Mouse (Mus musculus): ENCODE results near the gene Tbccd1. TPM values are rescaled to one million over a fixed set of nuclear protein-coding genes. Genes with fewer than 3 reads are reported as not detected.

The Tbccd1 gene
- 1 to 10 TPM; 7.3 to 8.4 (median 7.9) TPM for total RNA-seq (2022)

GRCm38 (mm10) chr16:22857431-22858113 lies at the start of gene Tbccd1, which contains the start of gene Dnajb11:
Gene Tbccd1 (minus strand): TSS chr16:22857669.
Gene Dnajb11 (plus strand): TSS chr16:22857845.
- peak; percentile 97 to 98 for DNase-seq (ENCODE audit: low spot score in 2 of 2)

GRCm38 (mm10) chr16:22901326-22901725 lies 43.9 kb upstream of the Tbccd1 start:
- no peak for DNase-seq (ENCODE audit: low spot score in 2 of 2)

- no peak for DNase-seq (ENCODE audit: low spot score in 2 of 2)
These were observed 42.5 kb upstream of the Tbccd1 start for GRCm38 (mm10) chr16:22899866-22900570.

DNA sequence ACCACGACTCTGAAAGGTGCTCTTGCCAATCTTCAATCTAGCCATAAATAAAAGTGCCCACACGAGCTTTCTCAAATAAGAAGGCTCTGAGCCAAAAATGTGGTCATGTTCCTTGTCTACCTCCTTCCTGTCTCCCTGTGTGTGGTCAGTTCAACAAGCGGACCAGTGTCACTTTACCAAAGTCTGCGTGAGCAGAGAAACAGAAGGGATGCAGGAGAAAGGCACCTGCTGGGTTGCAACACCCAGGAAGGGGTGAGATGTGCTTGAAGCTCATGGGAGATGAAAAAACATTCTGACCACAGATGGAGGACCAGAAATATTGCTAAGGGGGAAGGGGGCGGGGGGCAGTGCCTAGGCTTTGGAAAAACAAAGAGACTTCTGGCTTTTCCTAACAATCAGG lies 41.9 kb upstream of the Tbccd1 start:
- DNase-seq (ENCODE audit: low spot score in 2 of 2) = no peak

GRCm38 (mm10) chr16:22896618-22897017 lies 39.1 kb upstream of the Tbccd1 start:
- no peak for DNase-seq (ENCODE audit: low spot score in 2 of 2)

DNA sequence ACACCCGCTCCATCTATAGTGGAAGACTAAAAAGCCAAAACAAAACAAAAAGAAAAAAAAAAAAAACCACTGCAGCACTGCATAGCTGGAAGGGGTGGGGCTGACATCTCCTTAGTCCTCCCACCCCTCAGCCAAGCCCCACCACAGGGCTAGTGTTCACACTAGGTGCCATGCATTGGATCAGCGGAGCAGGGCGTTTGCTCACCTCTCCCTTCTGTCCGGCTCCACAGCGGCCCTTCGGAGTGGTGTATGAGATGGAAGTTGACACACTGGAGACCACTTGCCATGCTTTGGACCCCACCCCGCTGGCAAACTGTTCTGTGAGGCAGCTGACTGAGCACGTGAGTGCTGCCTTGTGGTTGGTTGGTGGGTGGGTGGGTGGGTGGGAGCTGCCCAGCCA lies 36.6 kb upstream of the Tbccd1 start:
- no peak for DNase-seq (ENCODE audit: low spot score in 2 of 2)

- DNase-seq (ENCODE audit: low spot score in 2 of 2) = no peak
These were observed 34.3 kb upstream of the Tbccd1 start for GRCm38 (mm10) chr16:22891733-22892154.

DNA sequence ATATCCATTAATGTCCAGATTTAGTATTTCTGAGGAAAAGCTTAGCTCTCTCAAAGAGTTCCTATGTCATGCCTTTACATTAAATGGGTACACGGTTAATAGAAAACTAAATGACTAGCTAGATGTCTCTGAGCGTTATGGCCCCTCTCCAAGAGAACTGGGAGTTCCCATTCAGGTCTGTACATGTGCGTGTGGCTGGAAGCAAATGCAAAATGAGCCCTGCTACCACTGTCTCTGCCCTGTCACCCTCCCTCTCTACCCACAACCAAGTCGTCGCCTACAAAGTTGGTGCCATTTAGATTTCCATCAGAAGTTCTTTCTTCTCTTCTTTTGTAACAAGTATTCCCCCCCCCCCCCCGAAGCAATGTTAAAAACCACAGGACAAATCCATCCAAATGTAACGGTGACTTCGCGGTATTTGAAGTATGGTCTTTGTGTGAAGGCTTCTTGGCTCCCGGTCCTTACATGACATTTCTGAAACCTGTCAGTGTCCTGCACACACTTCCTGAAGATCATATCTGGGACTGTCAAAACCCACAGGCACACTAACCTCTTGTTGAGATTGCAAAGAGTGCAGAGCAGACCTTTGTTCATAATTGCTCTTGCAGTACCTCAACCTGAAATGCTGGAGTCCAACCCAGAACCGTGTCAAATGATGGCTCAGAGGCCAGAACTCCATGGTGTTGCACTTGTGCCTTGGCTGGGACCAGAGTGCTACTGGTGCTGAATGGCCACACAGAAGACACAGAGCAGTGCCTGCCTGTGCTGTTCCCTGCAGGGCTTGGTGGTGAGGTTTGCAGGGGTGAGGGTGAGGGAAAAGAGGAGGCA lies 33.4 kb upstream of the Tbccd1 start, which contains the start of gene Ahsg:
TSS of gene Ahsg (plus strand) at position 595 of the 828 bp plus-strand sequence.
- no peak for DNase-seq (ENCODE audit: low spot score in 2 of 2)

- DNase-seq (ENCODE audit: low spot score in 2 of 2) = no peak
These were observed 32.2 kb upstream of the Tbccd1 start for GRCm38 (mm10) chr16:22889716-22890115.

DNA sequence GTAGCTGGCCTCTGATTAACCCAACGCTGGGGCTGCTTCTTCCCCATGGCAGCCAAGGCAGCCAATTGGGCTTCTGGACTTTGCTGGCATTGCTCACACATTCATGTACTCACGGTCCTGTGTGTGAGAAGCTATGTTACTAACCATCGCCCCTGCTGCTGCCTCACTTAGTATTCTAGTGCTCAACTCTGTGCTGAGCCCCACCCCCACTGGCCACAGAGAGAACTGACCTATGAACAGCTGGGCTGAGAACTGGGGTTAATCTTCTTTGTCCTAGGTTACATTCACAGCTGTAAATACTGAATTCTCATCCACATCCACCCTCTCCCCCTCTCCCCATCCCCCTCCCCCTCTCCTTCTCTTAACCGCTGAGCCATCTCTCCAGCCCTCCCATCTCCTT lies 31.4 kb upstream of the Tbccd1 start:
- no peak for DNase-seq (ENCODE audit: low spot score in 2 of 2)

DNA sequence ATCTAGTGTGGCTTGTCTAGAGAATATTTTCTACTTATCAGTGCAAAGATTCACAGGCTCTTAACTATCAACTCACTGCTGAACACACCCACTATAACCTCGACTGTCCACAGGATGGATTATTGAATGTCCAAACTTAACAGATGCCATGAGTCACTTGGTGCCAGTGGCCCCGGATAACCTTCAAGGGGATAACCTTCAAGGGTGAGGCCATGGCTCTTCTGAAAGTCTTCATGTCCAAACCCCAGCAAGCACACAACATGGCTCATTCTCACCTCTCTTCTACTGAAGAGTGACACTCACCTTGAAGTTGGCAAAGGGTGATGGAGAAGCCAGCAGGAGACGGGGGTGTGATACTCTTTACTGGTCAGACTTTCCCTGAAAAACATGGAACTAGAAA lies 29.3 kb upstream of the Tbccd1 start:
- DNase-seq (ENCODE audit: low spot score in 2 of 2) = no peak

GRCm38 (mm10) chr16:22885356-22885755 lies 27.9 kb upstream of the Tbccd1 start:
- DNase-seq (ENCODE audit: low spot score in 2 of 2) = no peak

DNA sequence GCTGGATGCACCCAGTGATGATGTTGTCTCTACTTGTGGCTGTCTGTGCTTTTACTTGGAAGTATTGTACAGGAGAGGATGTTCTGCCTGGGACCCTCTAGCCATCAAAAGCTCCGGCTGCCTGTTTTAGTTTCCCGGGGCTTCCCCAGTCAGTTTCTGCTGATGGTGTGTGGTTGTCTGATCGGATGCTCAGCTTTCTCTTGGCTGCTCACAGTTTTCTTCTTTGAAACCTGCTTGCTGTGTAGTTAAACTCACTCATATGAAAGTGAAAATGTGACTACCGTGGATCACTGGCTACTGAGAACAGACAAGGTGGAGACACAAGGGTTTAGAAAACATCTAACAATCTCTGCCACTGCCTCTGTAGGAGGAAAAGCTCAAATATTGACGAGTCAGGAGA lies 26.0 kb upstream of the Tbccd1 start:
- no peak for DNase-seq (ENCODE audit: low spot score in 2 of 2)

DNA sequence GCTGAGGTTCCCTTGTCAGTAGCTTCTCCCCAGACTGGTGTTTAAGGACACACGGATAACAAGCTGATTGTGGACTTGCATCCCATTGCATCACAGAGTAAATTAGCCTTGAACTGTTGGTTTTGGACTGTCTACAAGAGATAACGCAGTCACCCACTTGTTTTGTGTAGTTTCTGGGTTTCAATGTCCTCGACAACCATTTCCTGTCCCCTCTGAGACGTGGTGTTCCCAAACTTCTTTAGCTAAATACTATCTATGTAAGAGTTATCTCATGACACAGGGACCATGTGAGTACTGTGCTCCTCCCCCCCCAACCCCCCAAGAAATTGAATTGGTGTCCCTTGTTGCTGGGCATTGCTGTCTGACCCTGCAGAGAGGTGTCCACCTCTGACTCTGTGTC lies 24.0 kb upstream of the Tbccd1 start:
- DNase-seq (ENCODE audit: low spot score in 2 of 2) = no peak

DNA sequence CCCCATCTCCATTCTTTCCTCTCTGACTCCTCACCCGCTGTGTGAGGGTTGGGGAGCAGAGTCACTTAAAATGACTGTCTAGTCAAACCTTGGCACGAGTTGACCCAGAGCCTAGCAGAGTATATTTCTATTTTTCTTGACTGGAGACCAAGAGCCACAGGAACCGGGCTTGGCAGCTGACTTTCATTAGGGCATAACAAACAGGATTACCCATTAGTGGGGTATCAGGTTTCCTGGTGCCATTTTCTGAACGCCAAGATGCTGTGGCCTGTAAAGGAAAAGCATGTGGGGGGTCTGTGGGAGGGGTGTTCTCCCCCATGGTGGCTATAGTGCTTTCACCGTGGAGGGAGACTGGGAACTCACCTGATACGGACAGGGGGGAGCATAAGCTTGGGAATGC lies 23.4 kb upstream of the Tbccd1 start:
- no peak for DNase-seq (ENCODE audit: low spot score in 2 of 2)

- DNase-seq (ENCODE audit: low spot score in 2 of 2) = no peak
These were observed 22.6 kb upstream of the Tbccd1 start for GRCm38 (mm10) chr16:22879945-22880595.

- no peak for DNase-seq (ENCODE audit: low spot score in 2 of 2)
These were observed 21.2 kb upstream of the Tbccd1 start for GRCm38 (mm10) chr16:22878716-22879115.

- DNase-seq (ENCODE audit: low spot score in 2 of 2) = no peak
These were observed 20.4 kb upstream of the Tbccd1 start for GRCm38 (mm10) chr16:22877660-22878390.

DNA sequence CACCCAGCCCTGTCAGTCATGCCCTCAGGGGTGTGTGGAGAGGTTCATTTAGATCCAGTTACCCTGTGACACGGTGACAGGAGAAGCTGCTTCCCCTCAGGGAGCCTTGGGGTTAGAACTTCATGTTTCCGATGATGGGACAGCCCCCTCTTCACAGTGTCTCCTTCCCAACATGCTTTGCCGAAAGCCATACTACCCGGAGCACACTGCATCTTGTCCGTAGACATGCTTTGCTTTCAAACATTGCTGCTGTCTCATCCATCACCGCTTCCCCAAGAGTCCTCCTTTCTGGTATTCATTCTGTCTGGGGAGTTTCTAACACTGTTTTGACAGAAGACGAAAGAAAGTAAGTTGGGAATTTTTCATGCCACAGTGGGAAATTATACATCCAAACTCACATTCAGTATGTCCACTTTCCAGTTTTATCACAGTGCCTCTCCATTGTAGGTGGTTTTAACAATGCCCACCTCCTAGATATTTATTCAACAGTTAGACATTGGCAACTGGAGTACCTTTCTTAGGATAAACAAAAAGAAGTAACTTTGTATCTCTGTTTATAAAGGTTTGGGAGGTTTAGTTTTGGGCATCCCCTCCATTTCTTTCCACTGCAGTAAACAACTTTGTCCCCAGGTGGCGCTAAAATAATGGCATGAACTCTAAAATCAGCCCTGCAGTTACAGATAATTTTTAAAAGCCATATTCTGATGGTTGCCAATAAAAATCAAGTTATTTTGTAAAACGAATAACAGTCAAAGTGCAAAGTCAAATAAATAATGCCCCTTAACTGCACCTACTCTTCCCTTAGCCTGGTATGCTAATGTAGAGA lies 19.0 kb upstream of the Tbccd1 start:
- no peak for DNase-seq (ENCODE audit: low spot score in 2 of 2)

DNA sequence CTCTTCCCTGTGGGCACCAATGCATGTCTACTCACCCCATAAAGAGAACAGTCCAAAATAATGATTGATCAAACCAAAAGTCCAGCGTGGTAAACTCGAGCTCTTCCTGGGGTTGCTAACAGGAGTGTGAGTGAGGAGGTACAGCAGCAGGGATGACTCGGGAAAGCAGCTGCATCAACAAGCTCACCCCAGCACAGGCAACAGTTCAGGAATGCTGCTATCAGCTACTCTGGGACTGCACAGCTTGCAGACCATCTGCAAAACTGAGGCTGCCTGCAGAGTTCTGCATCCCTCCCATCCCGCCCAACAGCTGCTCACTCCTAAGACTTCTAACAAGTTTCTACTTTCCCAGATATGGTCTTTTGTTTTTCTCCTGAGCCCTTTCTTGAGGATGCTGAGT lies 15.9 kb upstream of the Tbccd1 start:
- no peak for DNase-seq (ENCODE audit: low spot score in 2 of 2)
